Mouse (Mus musculus) cerebellum, adult 11-12 months (tissue): ENCODE data around the gene Mrgprb5.
"Not testable (repeated sequence)": the region's sequence is repeated elsewhere in the genome, so short reads cannot be mapped to it uniquely, and the experiment has no call there.

Experiments
- DNase-seq: peaks from one replicate; pipeline ENCODE4 v3.0.0; 2022

Gene Mrgprb5

DNA sequence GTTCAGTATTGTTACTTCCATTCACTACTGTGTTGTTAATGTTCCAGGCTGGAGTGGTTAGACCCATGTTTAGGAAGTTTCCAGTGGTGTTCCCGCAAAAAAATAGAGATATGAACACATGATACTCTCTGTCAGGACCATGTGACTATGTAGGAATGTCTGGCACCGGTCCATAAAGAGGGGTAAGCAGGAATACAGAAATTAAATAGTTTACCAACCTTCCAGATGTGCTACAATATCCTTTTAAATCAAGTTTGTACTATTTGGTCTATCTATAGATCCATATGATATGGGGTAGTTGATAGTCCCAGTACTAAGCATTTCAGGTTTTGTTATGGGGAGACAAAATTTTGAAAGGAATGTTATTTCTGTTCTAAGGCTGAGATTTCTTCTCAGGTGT, at the start of gene Mrgprb5:
Gene Mrgprb5 (minus strand): TSS at position 101 of the 400 bp plus-strand sequence.
- no peak for DNase-seq

- DNase-seq, result no peak
These were observed 30.4 kb upstream of the Mrgprb5 start, which contains the start of gene Mrgprb4 for GRCm38 (mm10) chr7:48199188-48199587. Mrgprb4 (minus strand) TSS chr7:48199288.

DNA sequence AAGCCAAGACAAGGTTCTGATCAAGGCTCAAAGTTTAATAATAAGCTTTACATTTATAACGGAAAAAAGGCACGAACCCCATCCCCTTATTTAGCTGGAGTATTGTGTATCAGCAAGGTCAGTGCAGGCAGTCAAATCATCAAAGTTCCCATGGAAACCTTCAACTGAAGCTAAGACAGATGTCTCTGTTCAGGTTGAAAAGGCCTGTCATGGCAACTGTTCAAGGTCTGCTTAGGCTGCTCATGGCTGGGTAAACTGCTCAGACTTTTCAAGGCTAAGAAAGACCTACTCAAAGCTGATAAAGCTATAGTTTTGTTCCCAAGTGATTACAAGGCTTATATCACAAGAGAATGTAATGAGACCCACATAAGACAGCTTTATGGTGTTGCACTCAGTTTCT, 1.3 kb downstream of the Mrgprb5 start:
- no peak for DNase-seq

DNA sequence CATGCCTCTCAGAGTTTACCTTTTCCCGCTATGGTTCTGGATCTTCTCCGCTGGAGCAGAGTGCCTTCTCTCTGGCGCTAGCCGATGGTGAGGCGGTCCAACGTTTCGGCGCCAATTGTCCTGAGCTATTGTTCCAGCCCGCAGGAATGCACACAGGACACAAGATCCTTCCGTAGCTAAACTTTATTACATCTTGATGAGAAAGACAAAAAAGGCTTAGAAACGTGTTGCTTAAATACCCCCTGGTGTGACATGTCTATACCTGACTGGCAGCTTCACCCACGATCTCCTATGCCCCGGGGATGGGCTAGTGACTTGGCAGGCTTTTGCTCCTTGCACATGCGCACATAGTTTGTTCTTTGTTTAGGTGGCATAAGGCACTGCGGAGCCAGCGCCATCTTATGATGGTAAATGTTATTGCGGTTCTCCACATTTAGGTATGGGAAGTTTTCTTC, 30.5 kb downstream of the Mrgprb5 start:
- no peak for DNase-seq

- DNase-seq, result no peak
These were observed 31.4 kb downstream of the Mrgprb5 start for GRCm38 (mm10) chr7:48137216-48138077.

- DNase-seq, result no peak
These were observed 36.1 kb downstream of the Mrgprb5 start for GRCm38 (mm10) chr7:48132674-48133073.

- not testable (repeated sequence) for DNase-seq
These were observed 36.6 kb downstream of the Mrgprb5 start for GRCm38 (mm10) chr7:48132247-48132646.

DNA sequence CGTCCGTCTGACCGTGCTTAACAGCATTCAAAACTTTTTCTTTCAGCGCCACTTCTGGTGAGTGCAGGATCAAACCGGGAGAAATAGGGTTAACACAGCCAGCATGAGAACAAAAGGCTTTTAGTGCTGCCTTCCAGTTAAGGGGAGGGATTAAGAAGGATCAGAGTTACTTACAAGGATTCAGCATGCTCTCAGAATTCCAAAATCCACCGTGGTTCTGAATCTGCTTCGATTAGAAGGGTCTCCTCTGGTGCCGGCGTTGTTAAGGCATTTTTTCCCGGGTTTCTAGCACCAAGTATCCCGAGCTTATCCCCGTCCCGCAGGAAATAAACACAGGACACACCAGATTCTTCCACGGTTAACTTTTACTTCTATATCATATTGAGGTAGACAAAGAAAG, 37.0 kb downstream of the Mrgprb5 start:
- not testable (repeated sequence) for DNase-seq

DNA sequence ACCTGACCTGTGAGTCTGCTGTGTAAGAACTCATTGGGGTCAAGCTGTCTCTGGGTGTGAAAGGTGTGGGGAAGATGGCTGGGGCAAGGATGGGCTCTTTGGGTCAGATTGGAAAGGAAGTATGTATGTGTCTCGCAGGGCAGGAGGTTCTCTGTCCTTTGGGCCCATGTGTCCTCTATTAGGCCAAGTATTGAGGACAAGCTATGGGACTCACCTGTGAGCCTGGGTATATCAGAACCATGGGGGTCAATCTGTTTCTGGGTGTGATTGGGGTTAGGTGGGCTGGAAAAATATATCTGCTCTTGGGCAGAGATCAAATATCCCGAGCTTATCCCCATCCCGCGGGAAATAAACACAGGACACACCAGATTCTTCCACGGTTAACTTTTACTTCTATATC, 45.0 kb downstream of the Mrgprb5 start:
- no peak for DNase-seq
